Mouse (Mus musculus) C2C12 (cell line): Measurements from ENCODE around the gene Atp6v0e. TPM values are rescaled to one million over a fixed set of nuclear protein-coding genes. Genes with fewer than 3 reads are reported as not detected.
A peak's percentile ranks its signal among the peaks of the same experiment; 100 is the strongest.

Experiments used
- H3K27me3 ChIP-seq: one replicate; pipeline ENCODE4 v1.6.1; 2011; ENCODE audit not compliant: control insufficient read depth, insufficient read depth, insufficient read length
- H3K36me3 ChIP-seq: one replicate; pipeline ENCODE4 v1.6.1; 2011; ENCODE audit not compliant: control insufficient read depth, insufficient read depth
- H3K4me3 ChIP-seq: one replicate; pipeline ENCODE4 v1.5.1; 2011; ENCODE audit warnings: mild to moderate bottlenecking, control low read depth; ENCODE audit not compliant: poor library complexity, insufficient read depth, severe bottlenecking
- H3K79me2 ChIP-seq: one replicate; pipeline ENCODE4 v1.6.1; 2011; ENCODE audit not compliant: control insufficient read depth, insufficient read depth
- H3K79me3 ChIP-seq: one replicate; pipeline ENCODE4 v1.6.1; 2011; ENCODE audit warnings: low read depth, control low read depth
- H3ac ChIP-seq: one replicate; pipeline ENCODE3; 2011; ENCODE audit warnings: low read depth; ENCODE audit not compliant: control insufficient read depth, insufficient read length
- CEBPB ChIP-seq: IDR thresholded peaks from one replicate; pipeline ENCODE4 v1.6.1; 2011; ENCODE audit warnings: low read depth, mild to moderate bottlenecking, control low read depth, moderate library complexity
- CTCF ChIP-seq: IDR thresholded peaks from one replicate; pipeline ENCODE4 v1.5.1; 2011; ENCODE audit not compliant: control insufficient read depth, insufficient read depth, insufficient read length
- FOSL1 ChIP-seq: IDR thresholded peaks from one replicate; pipeline ENCODE4 v1.8.0; 2011; ENCODE audit warnings: mild to moderate bottlenecking, low read length; ENCODE audit not compliant: poor library complexity, insufficient read depth, severe bottlenecking
- MAX ChIP-seq: IDR thresholded peaks from one replicate; pipeline ENCODE4 v1.6.1; 2011; ENCODE audit warnings: mild to moderate bottlenecking, control low read depth
- MYOD1 ChIP-seq: IDR thresholded peaks from one replicate; pipeline ENCODE4 v1.6.1; 2011; ENCODE audit warnings: low read depth; ENCODE audit not compliant: control insufficient read depth, insufficient read length
- MYOG ChIP-seq: IDR thresholded peaks from one replicate; pipeline ENCODE4 v1.6.1; 2011; ENCODE audit not compliant: control insufficient read depth, insufficient read length; ENCODE audit errors: extremely low read depth
- USF1 ChIP-seq: IDR thresholded peaks from one replicate; pipeline ENCODE4 v1.6.1; 2011; ENCODE audit warnings: low read depth, mild to moderate bottlenecking, control low read depth, moderate library complexity
- polyA plus RNA-seq: library from polyadenylated mRNA; unstranded; fragments of >200 nt; fragmentation: generic; extraction: Trizol; gene quantifications from one replicate; pipeline ENCODE4 v1.2.1, GENCODE M21; 2012; ENCODE audit warnings: missing spikeins

The Atp6v0e gene
- polyA plus RNA-seq, 1 experiment, result 236 TPM

DNA sequence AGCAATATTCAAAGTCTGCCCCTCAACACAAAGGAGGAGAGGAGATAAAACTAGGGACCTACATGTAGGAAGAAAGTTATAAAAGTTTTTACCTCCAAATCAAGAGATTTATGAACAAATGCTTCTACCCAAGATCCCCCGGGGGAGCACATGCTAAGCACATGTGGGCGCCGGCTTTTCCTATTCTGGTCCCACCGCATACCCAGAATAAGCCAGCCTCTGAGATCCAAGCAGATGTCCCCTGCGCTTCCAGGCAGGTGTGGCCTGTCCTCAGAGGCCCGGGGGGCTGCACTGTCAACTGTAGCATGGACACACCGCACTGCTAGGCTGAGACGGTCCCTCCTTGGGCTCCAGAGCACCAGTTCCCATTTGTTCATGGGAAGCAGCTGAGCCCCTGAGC is 19.6 kb upstream of the Atp6v0e start:
- H3K36me3 ChIP-seq, result peaks cover 65% of the 10 kb centered on the region
- H3K79me3 ChIP-seq, result no peaks in the 10 kb centered on the region
- TF ChIP-seq USF1 (no peak), MAX (no peak), CEBPB (no peak), MYOG (no peak), FOSL1 (no peak), MYOD1 (no peak), CTCF (no peak)
- no peaks in the 10 kb centered on the region for H3K27me3 ChIP-seq
- H3K79me2 ChIP-seq, result no peaks in the 10 kb centered on the region
- H3K4me3 ChIP-seq, result no peak overlapping the region
- H3ac ChIP-seq, result no peak overlapping the region

DNA sequence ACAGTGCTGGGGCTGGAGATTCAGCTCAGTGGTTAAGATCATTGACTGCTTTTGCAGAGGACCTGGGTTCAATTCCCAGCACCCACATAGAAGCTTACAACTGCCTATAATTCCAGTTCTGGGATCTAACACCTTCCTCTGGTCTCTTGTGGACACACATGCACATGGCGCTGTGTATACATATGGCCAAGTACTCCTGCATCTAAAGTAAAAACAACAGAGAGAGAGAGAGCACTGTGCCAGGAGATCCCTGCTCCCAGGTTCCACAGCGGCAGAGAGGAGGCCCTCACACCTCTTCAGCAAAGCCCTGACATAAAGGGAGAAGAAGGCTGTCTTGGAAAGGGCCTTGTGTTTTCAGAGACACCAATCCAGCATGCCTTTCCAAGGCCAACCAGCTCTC is 19.0 kb upstream of the Atp6v0e start:
- TF ChIP-seq CTCF (no peak), MYOG (no peak), MAX (no peak), MYOD1 (no peak)
- Histone ChIP-seq H3K27me3 (no peaks in the 10 kb centered on the region), H3K36me3 (peaks cover 68% of the 10 kb centered on the region), H3K79me3 (no peaks in the 10 kb centered on the region), H3K4me3 (no peak overlapping the region), H3K79me2 (no peaks in the 10 kb centered on the region), H3ac (no peak overlapping the region)

DNA sequence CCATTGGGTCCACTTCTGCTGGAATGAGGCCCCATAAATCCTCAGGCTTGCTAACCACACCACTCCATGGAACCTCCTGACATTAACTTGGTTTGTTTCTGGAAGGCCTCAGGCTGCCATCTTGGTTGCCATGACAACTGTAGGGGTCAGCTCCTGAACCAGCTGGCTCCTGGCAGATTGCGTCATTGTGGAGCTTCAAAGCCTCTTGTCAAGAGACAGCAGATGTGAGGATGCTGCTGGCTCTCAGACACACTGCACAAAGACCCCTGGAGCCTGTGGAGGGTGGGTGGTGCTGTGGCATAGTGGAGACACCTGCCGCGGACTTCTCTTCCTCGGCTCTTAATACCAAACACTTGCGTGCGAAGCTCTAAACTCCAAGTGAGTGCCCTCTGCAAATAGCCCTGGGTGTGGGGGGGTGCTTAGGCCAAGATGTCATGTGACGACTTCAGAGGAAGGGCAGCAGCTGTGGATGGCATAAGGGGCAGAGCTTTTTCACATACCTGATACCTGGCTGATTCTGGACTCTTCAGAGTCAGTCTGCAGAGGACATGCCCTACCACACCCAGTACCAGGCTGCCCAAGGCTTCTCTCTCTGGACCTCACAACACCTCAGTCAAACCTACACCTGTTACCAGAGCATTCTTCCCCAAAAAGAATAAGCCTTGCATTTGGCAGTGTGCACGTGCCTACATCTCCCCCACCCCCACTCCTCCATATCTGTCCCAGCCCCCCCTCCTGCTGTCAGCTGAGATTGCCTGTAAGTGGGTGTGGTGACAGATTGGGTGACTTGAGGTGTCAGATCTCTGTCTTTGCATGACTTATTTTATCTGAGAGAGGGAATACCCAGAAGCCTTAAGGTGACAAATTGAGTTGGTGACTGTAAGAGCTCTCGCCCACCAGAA is 18.3 kb upstream of the Atp6v0e start:
- H3K4me3 ChIP-seq, result no peak overlapping the region

DNA sequence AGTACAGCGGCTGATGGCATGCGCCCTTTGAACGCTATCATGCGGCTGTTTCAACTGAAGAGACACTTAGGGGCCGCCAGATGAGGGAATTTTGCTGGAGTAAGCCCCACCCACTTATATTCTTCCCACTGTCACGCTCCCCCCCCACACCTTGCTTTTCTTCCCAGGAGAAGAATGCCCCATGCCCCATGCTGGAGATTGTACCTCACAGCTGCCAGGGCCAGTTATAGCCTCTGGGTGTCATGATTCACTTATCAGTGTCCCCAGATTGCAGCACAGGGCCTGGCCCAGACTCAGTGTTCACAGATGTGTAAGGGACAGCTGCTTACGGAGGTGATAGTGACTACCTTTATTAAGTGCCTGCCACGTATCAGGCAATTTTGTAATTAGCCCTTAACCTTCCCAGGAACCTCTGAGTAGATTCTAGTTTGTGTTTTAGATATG is 17.6 kb upstream of the Atp6v0e start:
- H3K4me3 ChIP-seq, result no peak overlapping the region
- H3K36me3 ChIP-seq, result peaks cover 53% of the 10 kb centered on the region
- H3K79me2 ChIP-seq, result no peaks in the 10 kb centered on the region
- no peaks in the 10 kb centered on the region for H3K79me3 ChIP-seq
- H3ac ChIP-seq, result no peak overlapping the region
- TF ChIP-seq MYOG (no peak), MYOD1 (no peak), USF1 (no peak), CTCF (no peak), CEBPB (no peak), FOSL1 (no peak)
- H3K27me3 ChIP-seq, result no peaks in the 10 kb centered on the region

More for the DNA sequence above, 18.3 kb upstream of the Atp6v0e start:
- Histone ChIP-seq H3K36me3 (peaks cover 60% of the 10 kb centered on the region), H3K27me3 (no peaks in the 10 kb centered on the region), H3K79me3 (no peaks in the 10 kb centered on the region), H3ac (no peak overlapping the region), H3K79me2 (no peaks in the 10 kb centered on the region)
- TF ChIP-seq MYOD1 (no peak), MYOG (no peak), FOSL1 (no peak), MAX (no peak), USF1 (no peak), CEBPB (no peak)

DNA sequence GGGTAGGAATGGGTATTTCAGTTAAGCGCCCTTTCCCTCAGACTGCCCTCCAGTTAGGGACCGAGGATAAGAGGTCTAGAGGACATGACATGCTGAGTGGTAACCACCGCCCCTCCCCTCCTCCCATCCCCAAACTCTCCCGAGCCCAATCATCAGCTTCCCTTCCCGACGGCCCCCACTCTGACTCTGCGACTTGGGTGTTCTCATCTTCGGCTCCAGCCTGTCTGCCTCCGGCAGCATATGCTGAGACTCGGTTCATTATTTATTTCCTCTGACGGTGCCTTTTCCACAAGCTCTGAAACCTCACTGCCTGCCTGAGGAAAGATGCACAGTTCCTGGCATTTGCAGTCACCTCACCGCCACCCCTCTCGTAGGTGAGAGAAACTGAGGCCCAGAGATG is 15.7 kb upstream of the Atp6v0e start:
- TF ChIP-seq MAX (no peak), MYOD1 (no peak), CTCF (no peak), USF1 (no peak)
- Histone ChIP-seq H3K79me2 (no peaks in the 10 kb centered on the region), H3ac (no peak overlapping the region), H3K36me3 (peaks cover 35% of the 10 kb centered on the region), H3K4me3 (no peak overlapping the region), H3K79me3 (no peaks in the 10 kb centered on the region), H3K27me3 (no peaks in the 10 kb centered on the region)

DNA sequence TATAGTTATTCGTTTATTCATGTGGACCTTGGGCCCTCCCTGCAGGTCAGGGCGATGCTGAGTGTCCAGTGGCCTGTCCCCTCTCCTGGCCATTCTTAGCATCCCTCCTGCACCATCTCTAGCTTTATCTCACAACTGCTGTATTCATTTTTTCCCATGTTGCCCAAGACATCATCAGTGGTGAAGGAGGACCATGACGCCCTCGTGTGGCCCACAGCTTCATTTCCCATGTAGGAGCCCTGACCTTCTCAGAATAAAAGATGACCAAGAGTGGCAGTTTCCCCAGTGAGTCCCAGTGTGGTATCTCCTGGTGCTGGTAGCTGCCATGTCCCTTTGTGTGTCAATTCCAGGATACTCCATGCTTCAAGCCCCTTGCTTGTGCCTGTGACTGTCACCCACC is 13.5 kb upstream of the Atp6v0e start:
- H3K79me3 ChIP-seq, result no peaks in the 10 kb centered on the region
- no peaks in the 10 kb centered on the region for H3K27me3 ChIP-seq
- peaks cover 26% of the 10 kb centered on the region for H3K36me3 ChIP-seq
- peak; percentile 37 for TF ChIP-seq CTCF
- TF ChIP-seq CEBPB, result no peak
- H3K4me3 ChIP-seq, result no peak overlapping the region
- H3ac ChIP-seq, result no peak overlapping the region
- no peaks in the 10 kb centered on the region for H3K79me2 ChIP-seq
